Mouse (Mus musculus) forebrain, embryonic 11.5 days (tissue): ENCODE measurements around the gene Gm21983. TPM values are rescaled to one million over a fixed set of nuclear protein-coding genes. Genes with fewer than 3 reads are reported as not detected.

Experiments
- ATAC-seq: fragments of 200-750 bp; cut with Nextera tagmentation; replicated peaks from 2 replicates; pipeline ENCODE4 v1.8.0; 2017; ENCODE audit warnings: moderate TSS enrichment; ENCODE audit not compliant: low FRiP score
- DNase-seq: peaks from one replicate; pipeline ENCODE4 v3.0.0-alpha.2; 2017; ENCODE audit warnings: low spot score
- H3K27ac ChIP-seq: fragments of 300-500 bp; sonication (generic); 2 replicates; pipeline ENCODE4 v1.5.1; 2014; ENCODE audit warnings: low read depth, low read length
- H3K27me3 ChIP-seq: fragments of 300-500 bp; sonication (generic); 2 replicates; pipeline ENCODE4 v1.6.1; 2014; ENCODE audit warnings: mild to moderate bottlenecking, low read length, mixed read lengths; ENCODE audit not compliant: control insufficient read depth, insufficient read depth
- H3K36me3 ChIP-seq: fragments of 300-500 bp; sonication (generic); 2 replicates; pipeline ENCODE4 v1.6.1; 2014; ENCODE audit warnings: mild to moderate bottlenecking, low read length, moderate library complexity, mixed read lengths; ENCODE audit not compliant: control insufficient read depth, insufficient read depth
- H3K4me1 ChIP-seq: fragments of 300-500 bp; sonication (generic); replicated peaks from 2 replicates; pipeline ENCODE4 v1.6.1; 2014; ENCODE audit warnings: low read length, mixed read lengths; ENCODE audit not compliant: control insufficient read depth, insufficient read depth
- H3K4me2 ChIP-seq: fragments of 300-500 bp; sonication (generic); 2 replicates; pipeline ENCODE4 v1.6.1; 2014; ENCODE audit warnings: low read depth, mild to moderate bottlenecking, low read length, moderate library complexity, mixed read lengths; ENCODE audit not compliant: severe bottlenecking
- H3K4me3 ChIP-seq: fragments of 300-500 bp; sonication (generic); 2 replicates; pipeline ENCODE4 v1.5.1; 2014; ENCODE audit warnings: low read depth, low read length
- H3K9ac ChIP-seq: fragments of 300-500 bp; sonication (generic); 2 replicates; pipeline ENCODE4 v1.6.1; 2014; ENCODE audit warnings: low read length
- H3K9me3 ChIP-seq: fragments of 300-500 bp; sonication (generic); 2 replicates; pipeline ENCODE4 v1.6.1; 2016; ENCODE audit warnings: low read length, mixed read lengths; ENCODE audit not compliant: control insufficient read depth
- WGBS: fragments of 180-500 bp; shearing (Covaris S2); extraction: QIAGEN DNeasy Blood & Tissue Kit; methylation state at CpG from one replicate; pipeline ENCODE4 v1.1.7; 2014; 5-methylcytosine and 5-hydroxymethylcytosine counted together
- polyA plus RNA-seq: library from polyadenylated mRNA; unstranded; fragments of >200 nt; fragmentation: Nextera tagmentation; extraction: Ambion mirVana; gene quantifications from 2 replicates; pipeline ENCODE4 v1.2.1, GENCODE M21; 2014

The Gm21983 gene
- polyA plus RNA-seq, 1 experiment from 2014 or later: 0.98 TPM

DNA sequence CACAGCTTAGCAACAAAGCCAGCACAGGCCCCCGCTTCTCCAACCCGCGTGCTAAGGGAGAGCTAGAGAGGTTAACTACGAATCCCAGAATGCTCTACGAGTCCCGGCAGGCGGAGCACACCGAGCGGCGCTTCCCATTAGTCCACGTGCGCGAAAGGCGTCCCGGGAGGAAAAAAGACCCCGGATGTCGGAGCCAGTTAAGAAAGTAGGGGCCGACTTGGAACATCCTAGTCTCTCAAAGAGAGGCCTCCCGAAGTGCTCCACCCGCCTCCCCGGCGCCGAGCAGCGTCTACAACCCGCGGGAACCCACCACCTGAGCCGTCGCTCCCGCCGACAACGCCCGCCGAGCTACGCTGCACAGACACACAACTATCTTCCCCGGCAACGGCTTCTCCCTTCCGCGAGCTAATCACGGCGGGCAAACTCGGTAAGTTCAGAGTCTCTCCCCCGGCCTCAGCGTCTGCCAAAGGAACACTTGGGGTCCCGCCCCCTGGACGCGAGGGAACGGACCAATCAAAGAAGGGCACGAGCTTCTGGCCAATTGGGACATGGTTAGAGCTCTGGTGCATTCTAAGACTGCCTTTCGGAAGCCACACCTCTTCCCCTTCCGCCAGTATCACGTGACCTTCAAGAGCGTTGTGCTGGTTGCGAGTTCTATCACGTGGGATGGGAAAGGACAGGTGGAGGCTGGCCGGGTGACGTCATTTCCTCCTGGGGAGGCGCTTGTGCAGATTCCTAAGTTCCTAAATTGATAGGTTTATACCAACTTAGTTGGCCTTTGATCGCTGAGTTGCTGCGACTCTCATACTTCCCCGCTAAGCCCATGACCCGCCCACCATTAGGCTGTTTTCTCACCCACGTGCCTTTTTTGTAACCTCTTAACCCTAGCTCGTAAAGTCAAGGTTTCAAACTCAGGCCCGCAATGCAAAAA lies 15.1 kb upstream of the Gm21983 start, which contains the start of the genes BC024978 and Snrpa:
Gene BC024978 (plus strand): TSS at position 101 of the 931 bp plus-strand sequence.
Gene Snrpa (minus strand): TSS at position 591 of the 931 bp plus-strand sequence.
- Histone ChIP-seq H3K4me1 (peaks cover 9% of the 10 kb centered on the region; the same call in 1 of the 2 replicates), H3K4me3 (peak within 1 kb of the TSS; percentile 85), H3K27me3 (no peaks in the 10 kb centered on the region), H3K27ac (peak within 1 kb of the TSS; percentile 97), H3K9ac (peak within 1 kb of the TSS; percentile 93), H3K36me3 (peaks cover 17% of the 10 kb centered on the region), H3K9me3 (no peaks in the 10 kb centered on the region), H3K4me2 (peak within 1 kb of the TSS; percentile 95)
- peak; percentile 99 for ATAC-seq
- DNase-seq: peak; percentile 94
- WGBS: under 1% methylated on average over 64 of the region's 64 CpGs

DNA sequence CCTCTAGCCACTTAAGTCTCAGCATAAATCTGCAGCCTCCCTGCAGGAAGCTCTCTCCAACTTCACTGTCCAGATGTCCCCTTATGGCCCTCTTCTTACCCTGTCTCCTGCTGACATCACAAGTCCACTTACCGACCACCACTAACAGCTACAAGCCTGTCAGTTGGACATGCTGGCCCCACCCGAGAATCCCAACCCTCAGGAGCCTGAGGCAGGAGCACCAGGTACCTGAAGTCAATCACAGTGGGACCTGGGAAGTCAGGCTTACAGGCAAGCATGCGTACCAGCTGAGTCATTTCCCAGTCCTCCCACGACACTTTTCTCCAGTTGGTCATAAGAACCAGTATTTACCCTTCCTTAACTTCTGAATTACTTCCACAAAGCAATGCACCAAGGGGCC lies 12.8 kb upstream of the Gm21983 start:
- ATAC-seq (no peak), DNase-seq (no peak)
- H3K9ac ChIP-seq: no peak overlapping the region
- H3K9me3 ChIP-seq: no peaks in the 10 kb centered on the region
- H3K27ac ChIP-seq: no peak overlapping the region
- 93% methylated on average over 4 of the region's 4 CpGs for WGBS
- no peak overlapping the region for H3K4me2 ChIP-seq
- H3K27me3 ChIP-seq: no peaks in the 10 kb centered on the region
- H3K4me1 ChIP-seq: peaks cover 9% of the 10 kb centered on the region; the same call in 1 of the 2 replicates
- H3K36me3 ChIP-seq: peaks cover 39% of the 10 kb centered on the region
- H3K4me3 ChIP-seq: no peak overlapping the region

- Histone ChIP-seq H3K4me3 (no peak overlapping the region), H3K4me2 (no peak overlapping the region), H3K36me3 (peaks cover 45% of the 10 kb centered on the region), H3K4me1 (peaks cover 9% of the 10 kb centered on the region; the same call in 1 of the 2 replicates), H3K9ac (no peak overlapping the region), H3K27ac (no peak overlapping the region), H3K27me3 (no peaks in the 10 kb centered on the region), H3K9me3 (no peaks in the 10 kb centered on the region)
- WGBS: 96% methylated on average over 5 of the region's 5 CpGs
- no peak for ATAC-seq
- DNase-seq: no peak
These were observed 11.5 kb upstream of the Gm21983 start for GRCm38 (mm10) chr7:27192434-27192833.

- no peak for ATAC-seq
- WGBS: 94% methylated on average over 10 of the region's 10 CpGs
These were observed 8.5 kb upstream of the Gm21983 start for GRCm38 (mm10) chr7:27189271-27189931.

DNA sequence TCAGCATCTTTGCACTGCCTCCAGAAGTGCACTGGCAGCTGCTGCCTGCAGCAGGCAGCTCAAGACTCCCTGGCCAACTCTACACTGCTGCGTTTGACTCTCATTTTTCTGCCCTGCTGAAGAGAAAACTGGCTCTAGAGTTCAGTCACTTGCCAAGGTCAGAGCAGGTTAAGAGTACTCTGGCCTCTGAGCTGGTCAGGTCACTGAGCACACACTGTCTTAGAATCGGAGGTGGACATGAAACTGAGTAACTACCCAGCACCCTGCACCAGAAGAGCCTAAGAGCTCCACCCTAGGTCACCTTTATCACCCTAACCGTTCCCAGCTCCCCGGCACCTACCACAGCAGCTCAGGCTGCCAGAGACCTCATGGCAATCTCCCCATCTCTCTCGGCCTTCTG lies 5.1 kb upstream of the Gm21983 start:
- ATAC-seq (no peak), DNase-seq (no peak)
- Histone ChIP-seq H3K4me1 (no peaks in the 10 kb centered on the region), H3K27me3 (no peaks in the 10 kb centered on the region), H3K9ac (no peak overlapping the region), H3K27ac (no peak overlapping the region), H3K36me3 (peaks cover 49% of the 10 kb centered on the region), H3K9me3 (no peaks in the 10 kb centered on the region), H3K4me2 (no peak overlapping the region), H3K4me3 (no peak overlapping the region)
- WGBS: 92% methylated on average over 5 of the region's 5 CpGs

More at GRCm38 (mm10) chr7:27189271-27189931, 8.5 kb upstream of the Gm21983 start:
- H3K36me3 ChIP-seq: peaks cover 64% of the 10 kb centered on the region
- no peak overlapping the region for H3K9ac ChIP-seq
- no peaks in the 10 kb centered on the region for H3K9me3 ChIP-seq
- H3K4me3 ChIP-seq: no peak overlapping the region
- H3K4me1 ChIP-seq: peaks cover 3% of the 10 kb centered on the region; the same call in 1 of the 2 replicates
- H3K27ac ChIP-seq: no peak overlapping the region
- no peak for DNase-seq
- no peaks in the 10 kb centered on the region for H3K27me3 ChIP-seq
- H3K4me2 ChIP-seq: no peak overlapping the region

- ATAC-seq (no peak), DNase-seq (peak; percentile 84)
- WGBS: 72% methylated on average over 3 of the region's 3 CpGs
- Histone ChIP-seq H3K36me3 (peaks cover 39% of the 10 kb centered on the region), H3K27me3 (no peaks in the 10 kb centered on the region), H3K4me1 (no peaks in the 10 kb centered on the region), H3K4me2 (no peak overlapping the region), H3K27ac (no peak overlapping the region), H3K4me3 (no peak overlapping the region), H3K9me3 (no peaks in the 10 kb centered on the region), H3K9ac (no peak overlapping the region)
These were observed 4.1 kb upstream of the Gm21983 start for GRCm38 (mm10) chr7:27184964-27185363.

GRCm38 (mm10) chr7:27182498-27182897 lies 1.6 kb upstream of the Gm21983 start:
- DNase-seq: no peak
- no peak overlapping the region for H3K27ac ChIP-seq

GRCm38 (mm10) chr7:27180036-27180435 lies 850 bp downstream of the Gm21983 start:
- Histone ChIP-seq H3K27ac (no peak overlapping the region), H3K4me3 (no peak overlapping the region), H3K36me3 (peaks cover 7% of the 10 kb centered on the region), H3K9ac (no peak overlapping the region), H3K9me3 (no peaks in the 10 kb centered on the region), H3K4me2 (no peak overlapping the region), H3K27me3 (no peaks in the 10 kb centered on the region), H3K4me1 (0 out of 2 replicates have a peak, but pooled peaks cover 4% of the 10 kb centered on the region)
- 74% methylated on average over 5 of the region's 5 CpGs for WGBS
- DNase-seq: no peak
- no peak for ATAC-seq

More at GRCm38 (mm10) chr7:27182498-27182897, 1.6 kb upstream of the Gm21983 start:
- Histone ChIP-seq H3K4me2 (no peak overlapping the region), H3K4me3 (no peak overlapping the region), H3K9me3 (no peaks in the 10 kb centered on the region), H3K9ac (no peak overlapping the region), H3K4me1 (0 out of 2 replicates have a peak, but pooled peaks cover 4% of the 10 kb centered on the region), H3K36me3 (peaks cover 21% of the 10 kb centered on the region), H3K27me3 (no peaks in the 10 kb centered on the region)
- ATAC-seq: no peak
- WGBS: 92% methylated on average over 1 of the region's 1 CpGs
